Mouse (Mus musculus): ENCODE data around the gene Olfr554.
"Not testable (repeated sequence)": the region's sequence is repeated elsewhere in the genome, so short reads cannot be mapped to it uniquely, and the experiment has no call there.

The Olfr554 gene

DNA sequence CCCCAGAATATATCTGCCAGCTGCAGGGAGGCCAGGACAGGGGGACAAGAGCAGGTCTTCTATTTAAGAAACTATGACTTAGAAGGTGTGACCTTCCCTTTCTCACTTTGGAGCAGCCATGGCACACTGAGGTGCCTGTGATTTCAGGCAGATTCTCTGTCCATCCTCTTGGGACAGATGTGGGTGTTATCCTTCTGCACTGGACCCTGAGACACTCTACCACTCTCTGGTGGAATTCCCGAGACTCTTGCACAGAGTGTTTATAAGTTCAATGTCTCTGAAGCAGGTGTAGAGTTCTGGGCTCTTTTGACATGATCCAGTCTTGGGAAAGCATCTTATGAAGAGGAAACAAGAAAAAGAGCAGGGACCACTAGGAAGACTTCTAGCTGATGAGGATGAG, at the start of gene Olfr554:
Gene Olfr554, plus strand, starts transcription at position 301 of the 400 bp plus-strand sequence.
- no peak for DNase-seq (ENCODE audit: extremely low read depth, low read depth)

DNA sequence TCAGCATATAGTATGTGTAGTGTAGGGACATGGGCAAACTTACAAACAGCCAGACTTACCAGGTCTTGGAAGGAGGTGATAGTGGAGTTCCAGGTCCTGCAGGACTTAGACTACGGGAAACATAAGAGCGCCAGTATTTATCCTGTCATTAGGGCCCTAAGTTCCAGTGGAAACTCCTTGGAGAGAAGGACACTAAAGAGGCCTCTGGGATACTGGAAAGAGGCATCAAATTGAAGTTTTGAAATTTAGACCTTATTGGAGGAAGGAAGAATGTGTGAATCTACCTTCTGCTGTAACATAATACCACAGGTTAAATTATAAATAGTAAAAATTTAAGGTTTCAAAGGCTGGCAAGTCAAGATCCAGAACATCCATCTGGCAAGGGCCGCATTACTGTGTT, 46.4 kb upstream of the Olfr554 start, which contains the start of gene Olfr551:
Gene Olfr551, minus strand, starts transcription at position 101 of the 400 bp plus-strand sequence.
- no peak for DNase-seq (ENCODE audit: extremely low read depth, low read depth)

DNA sequence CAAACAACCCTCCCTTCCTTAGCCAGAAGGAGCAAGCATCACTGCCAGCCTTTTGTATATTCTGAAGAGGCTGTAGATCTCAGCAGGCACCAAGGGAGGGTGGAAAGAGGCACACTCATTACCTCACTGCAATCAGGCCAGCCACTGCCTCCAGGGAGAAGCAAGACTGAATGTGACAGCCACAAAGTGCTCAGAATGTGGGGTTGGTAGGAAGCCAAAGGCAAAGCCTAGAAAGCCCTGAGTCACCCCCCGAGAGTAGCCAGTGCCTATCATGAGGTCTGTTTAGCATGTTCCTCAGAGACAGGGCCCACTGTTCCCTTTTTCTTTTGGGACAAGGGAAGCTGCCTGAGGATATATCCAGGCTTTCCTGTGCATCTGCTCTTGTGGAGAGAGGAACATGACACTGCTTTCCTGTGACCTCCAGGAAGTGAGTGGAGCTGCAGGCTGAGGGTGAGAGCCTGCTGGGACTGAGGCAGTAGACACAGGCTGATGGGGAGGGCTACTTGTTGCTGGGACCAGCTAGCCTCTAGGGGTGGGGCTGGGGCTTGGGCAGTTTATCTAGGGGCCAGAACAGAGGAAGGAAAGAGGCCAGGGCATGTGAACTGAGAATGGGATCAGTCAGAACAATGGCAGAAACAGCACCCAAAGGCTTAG, 40.7 kb upstream of the Olfr554 start, which contains the start of gene Olfr552:
Gene Olfr552, plus strand, starts transcription at position 393 of the 654 bp plus-strand sequence.
- DNase-seq (ENCODE audit: extremely low read depth, low read depth): no peak

DNA sequence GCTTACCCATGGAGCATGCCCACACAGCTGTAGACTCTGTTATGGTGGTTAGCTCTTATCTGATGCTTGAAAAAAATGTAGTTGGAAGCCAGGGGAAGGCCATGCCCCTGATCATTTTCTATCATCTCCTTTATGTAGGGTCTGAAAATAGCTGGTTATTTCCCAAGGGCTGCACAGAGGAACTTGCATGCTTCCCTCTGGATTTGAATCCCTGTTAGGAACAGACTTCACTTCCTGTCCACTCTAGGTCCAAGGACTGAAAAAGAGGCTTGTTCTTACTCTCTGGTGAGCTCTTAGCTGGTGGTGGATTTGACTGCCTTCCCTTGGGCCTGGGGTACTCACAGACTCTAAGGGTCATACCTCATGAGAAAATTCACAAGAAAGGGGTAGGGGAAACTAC, 20.1 kb upstream of the Olfr554 start, which contains the start of gene Olfr553:
Gene Olfr553, minus strand, starts transcription at position 101 of the 400 bp plus-strand sequence.
- DNase-seq (ENCODE audit: extremely low read depth, low read depth): no peak

DNA sequence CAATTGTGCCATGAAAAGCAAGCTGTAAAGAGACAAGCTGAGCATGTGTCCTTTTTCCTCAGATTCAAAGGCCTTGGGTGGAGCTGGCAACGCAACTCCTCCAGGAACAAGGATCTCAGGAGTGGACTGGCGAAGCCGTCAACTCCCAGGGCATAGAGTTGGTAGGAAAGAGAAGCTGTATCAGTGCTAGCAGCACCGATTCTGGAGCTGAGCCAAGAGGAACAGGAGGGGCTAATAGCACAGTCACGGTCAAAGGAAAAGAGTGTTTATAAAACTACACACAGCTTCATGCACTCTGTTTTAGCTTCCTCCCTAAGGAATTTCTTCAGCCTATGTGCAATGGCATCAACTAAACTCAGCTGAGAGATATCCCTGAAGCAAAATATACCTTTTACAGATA, 18.6 kb upstream of the Olfr554 start:
- peak; percentile 25 for DNase-seq (ENCODE audit: extremely low read depth, low read depth)

DNA sequence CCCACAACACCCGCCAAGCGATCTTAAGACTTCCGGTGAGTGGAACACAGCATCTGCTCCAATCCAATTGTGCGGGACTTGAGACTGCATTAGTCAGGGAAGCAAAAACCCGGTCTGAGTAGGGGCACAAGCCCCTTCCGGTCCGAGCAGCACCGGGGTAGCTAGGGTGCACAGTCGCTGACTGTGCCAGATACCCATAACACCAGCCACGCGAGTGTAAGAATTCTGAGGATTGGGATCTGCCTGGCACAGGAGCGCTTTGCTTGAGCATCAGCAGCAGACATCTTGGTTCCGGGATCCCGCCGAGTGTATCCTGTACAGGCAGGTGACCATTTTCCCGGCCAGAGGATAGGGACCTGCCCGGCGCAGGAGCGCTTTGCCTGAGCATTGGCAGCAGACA, 17.9 kb upstream of the Olfr554 start:
- not testable (repeated sequence) for DNase-seq (ENCODE audit: extremely low read depth, low read depth)

DNA sequence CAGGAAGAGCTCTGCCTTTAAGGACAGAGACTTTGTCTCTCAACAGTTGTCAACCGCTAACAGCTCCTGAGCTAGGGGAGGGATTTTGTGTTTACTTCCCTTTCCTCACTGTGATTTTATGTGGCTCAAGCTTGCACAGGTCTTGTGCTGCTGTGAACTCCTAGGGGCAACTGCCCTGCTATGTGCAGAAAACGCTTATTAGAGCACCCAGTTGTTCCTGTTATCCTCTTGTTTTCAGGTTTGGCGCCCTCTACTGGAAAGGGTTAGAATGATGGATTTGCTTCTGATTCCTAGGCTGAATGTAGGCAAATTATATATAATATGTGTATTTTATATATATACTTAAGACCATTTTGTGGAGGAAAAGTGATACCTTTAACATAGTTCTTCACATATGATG, 1.6 kb upstream of the Olfr554 start:
- DNase-seq (ENCODE audit: extremely low read depth, low read depth): peak; percentile 30

DNA sequence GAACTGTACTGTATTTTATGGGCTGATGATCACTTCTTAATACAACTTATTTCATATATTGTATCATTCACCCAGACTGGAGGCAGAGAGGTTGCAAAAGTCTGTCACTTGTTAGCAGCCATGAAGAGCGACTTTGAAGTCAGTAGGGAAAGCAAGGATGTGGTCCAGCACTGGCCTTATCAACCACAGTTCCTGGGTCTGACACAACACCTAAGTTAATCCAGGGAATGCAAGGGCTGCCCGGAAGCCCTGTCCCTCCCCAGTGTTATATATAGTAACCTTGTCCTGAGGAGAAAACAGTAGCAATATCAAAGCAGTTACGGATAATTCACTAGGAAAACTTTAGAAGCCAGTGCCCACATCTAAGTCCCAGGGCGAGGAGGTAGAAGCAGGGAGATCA, 6.7 kb downstream of the Olfr554 start:
- DNase-seq (ENCODE audit: extremely low read depth, low read depth): not testable (repeated sequence)

DNA sequence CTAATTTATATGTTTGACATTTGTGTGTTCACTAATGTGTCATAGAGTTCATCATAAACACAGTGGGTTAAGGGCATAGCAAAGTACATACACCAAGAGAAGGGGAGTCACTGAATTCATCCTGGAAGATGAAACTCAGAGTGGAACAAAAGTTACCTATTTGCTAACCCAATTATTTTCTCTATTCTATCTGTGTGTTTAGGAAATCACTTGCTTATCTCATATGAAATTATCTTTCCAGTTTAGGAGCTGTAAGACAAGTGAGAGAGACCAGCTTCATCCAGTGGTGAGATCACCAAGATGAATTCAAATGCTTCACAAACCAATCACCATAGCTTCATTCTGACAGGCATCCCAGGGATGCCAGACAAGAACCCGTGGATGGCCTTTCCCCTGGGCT, 20.3 kb downstream of the Olfr554 start, which contains the start of gene Olfr555:
Gene Olfr555, plus strand, starts transcription at position 301 of the 400 bp plus-strand sequence.
- no peak for DNase-seq (ENCODE audit: extremely low read depth, low read depth)

DNA sequence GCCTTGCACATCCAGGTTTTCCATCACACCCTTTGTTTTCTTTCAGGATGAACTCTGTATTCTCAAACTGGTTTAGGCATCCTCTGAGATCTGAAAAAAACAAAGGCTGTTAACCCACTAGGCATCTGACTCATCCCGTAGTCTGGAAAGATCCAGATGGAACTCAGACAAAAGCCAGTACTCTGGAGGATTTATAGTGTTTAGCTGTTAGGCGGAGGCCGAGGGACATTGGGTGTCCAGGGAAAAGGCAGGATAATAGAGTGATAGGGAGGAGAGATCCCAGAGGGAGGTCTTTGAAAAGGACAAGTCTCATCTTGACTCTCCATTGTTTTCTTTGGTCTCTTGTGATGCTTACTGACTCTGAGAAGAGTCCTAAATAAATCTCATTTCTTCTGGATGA, 26.4 kb downstream of the Olfr554 start, which contains the start of gene Olfr556:
Gene Olfr556, plus strand, starts transcription at position 301 of the 400 bp plus-strand sequence.
- DNase-seq (ENCODE audit: extremely low read depth, low read depth): no peak

DNA sequence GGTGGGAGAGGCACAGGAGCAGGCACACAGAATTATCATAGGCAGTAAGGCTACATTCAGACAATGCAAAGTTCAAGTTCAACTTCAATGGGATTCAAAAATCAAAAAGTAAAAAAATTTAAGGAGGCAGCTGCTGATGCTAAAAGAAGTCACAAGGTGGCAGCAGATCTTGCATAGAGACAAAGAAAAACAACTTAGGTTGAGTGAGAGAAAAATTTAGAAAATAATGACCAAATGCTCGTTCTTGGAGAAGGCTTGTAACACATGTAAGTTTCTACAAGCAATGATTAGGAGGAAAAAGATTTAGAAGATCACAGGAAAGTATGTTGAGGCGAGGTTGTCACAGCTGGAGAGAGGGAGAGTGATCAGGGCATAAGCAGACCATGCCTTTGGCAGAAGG, 27.1 kb downstream of the Olfr554 start:
- peak; percentile 3 for DNase-seq (ENCODE audit: extremely low read depth, low read depth)

DNA sequence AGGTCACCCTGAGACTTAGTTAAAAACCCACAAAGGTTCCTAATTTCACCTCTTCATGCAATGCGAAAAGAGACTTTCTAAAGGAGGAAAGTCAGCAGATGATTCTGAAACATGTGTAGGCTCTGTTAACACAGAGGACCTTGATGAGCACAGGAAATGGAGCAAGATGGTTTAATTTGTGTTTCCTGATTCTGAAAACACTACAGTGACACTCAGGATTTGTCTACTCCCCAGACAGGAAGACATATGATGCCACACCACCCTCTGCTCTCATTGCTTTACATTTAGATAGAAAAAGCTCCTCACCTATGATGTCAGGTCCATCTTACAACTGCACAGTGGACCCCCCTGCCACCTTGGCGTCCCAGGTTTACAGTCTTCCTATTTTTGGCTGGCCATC, 38.0 kb downstream of the Olfr554 start:
- DNase-seq (ENCODE audit: extremely low read depth, low read depth): no peak

DNA sequence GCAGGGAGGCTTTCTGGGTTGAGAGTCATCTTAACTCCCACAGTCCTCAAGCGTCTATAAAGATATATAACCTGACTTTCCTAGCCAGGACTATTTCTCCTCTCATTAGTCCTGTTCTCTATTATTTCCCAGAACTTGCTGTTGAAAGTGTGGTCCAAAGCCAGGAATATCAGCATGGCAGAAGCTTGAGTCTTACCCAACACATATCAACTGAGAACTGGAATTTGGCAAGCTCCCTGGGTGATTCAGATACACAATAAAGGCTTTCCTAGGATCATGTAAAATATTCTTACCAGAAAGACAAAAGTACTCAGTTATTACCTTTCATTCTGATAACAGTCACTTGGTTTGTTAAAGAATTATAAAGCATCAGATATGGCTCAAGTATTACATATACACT, 43.7 kb downstream of the Olfr554 start:
- DNase-seq (ENCODE audit: extremely low read depth, low read depth): no peak

DNA sequence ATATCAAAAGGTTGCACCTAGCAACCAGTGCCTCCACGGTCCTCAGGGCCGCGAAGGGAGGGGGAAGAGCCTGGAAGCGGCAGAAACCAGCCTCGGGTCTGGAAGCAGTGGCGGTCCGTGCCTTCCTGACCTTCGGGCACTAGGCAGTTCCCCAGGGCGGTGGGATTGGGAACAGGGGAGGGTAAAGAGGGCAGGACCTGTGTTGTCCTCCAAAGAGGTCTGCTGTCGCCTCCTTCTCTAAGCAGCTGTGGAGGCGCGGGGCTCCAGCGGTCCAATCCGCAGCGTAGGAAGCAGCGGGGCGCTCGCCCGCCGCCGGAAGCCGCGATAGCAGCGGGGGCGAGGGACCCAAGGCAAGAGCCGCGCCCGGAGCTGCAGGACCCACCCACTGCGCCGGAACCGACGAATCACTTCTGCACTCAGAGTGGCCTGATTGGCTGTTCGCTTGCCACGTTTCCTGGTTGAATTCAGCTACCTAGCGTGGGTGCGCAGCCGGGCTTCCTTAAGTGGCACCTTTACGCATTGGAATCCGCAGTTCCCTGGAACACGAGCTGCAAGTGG, 48.8 kb downstream of the Olfr554 start, which contains the start of gene Trim68:
Gene Trim68, minus strand, starts transcription at position 384 of the 558 bp plus-strand sequence.
- DNase-seq (ENCODE audit: extremely low read depth, low read depth): no peak
